Mouse (Mus musculus) gastrocnemius, postnatal 14 days (tissue): ENCODE results near the gene Ms4a10. TPM values are rescaled to one million over a fixed set of nuclear protein-coding genes. Genes with fewer than 3 reads are reported as not detected.

Experiments
- DNase-seq: peaks from one replicate; pipeline ENCODE4 v3.0.0; 2021; ENCODE audit warnings: mixed read lengths
- intact Hi-C: fragments of 180-260 bp; cut with DNase I; formaldehyde crosslinking; loops from one replicate; pipeline ENCODE4 v1.15.1; 2025; ENCODE audit warnings: low total_unique reads
- total RNA-seq, 2 experiments: library from RNA; stranded (reverse); gene quantifications; 2 replicates each; pipeline ENCODE4 v1.2.3; 2021

Gene Ms4a10
- total RNA-seq, 2 experiments from 2014 or later, result not detected

DNA sequence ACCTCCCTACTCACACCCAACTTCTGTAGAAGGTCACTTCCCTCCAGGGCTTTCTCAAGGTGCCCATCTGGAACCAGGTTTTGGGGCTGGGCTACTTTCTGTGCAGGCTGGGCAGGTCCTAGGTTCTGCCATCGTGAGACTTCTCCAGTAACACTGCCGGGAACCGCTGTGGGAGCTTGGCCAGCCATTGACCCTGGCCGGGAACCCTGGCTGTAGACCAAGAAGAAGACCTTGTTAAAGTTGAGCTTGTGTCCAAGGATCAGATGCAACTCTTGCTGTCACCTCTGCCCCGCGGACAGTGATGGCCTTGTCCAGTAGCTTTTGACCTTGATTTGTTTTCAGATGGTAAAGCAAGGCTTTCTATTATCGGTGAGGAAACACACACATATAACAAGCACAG, 5.9 kb downstream of the Ms4a10 start:
- no peak for DNase-seq
- intact Hi-C loops, result loop anchor here (5.0 kb wide), 2 partner anchors 291 to 306 kb away; partner anchors contain the start of gene Pga5

DNA sequence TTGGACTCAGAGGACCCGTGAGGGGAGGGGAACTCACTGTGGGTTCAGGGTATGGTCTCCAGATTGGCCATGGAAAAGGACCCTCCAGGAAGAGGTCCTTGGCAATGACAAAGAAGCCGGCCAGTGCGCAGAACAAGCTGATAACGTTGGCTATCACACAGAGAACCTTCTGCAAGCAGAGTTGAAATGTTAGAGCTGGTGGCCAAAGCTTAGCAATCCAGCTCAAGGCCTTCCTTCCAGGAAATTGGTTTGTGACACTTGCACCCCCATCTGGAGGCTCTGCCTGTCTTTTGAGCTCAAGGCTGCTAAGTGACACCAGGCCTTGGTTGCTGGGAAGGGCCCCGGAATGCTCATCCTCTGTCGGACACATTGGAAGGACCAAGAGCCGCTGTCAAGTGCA, 8.7 kb downstream of the Ms4a10 start:
- intact Hi-C loops, result loop anchor here (5.0 kb wide), 2 partner anchors 288 to 303 kb away; partner anchors contain the start of gene Pga5
- no peak for DNase-seq

GRCm38 (mm10) chr19:10959978-10960346, 14.5 kb downstream of the Ms4a10 start:
- no peak for DNase-seq
- intact Hi-C loops, result loop anchor here (5.0 kb wide), 1 partner anchor 248 kb away; no protein-coding TSS in a partner anchor

GRCm38 (mm10) chr19:10959085-10959977, 15.1 kb downstream of the Ms4a10 start:
- intact Hi-C loops, result no loop called here
- peak; percentile 32 for DNase-seq

DNA sequence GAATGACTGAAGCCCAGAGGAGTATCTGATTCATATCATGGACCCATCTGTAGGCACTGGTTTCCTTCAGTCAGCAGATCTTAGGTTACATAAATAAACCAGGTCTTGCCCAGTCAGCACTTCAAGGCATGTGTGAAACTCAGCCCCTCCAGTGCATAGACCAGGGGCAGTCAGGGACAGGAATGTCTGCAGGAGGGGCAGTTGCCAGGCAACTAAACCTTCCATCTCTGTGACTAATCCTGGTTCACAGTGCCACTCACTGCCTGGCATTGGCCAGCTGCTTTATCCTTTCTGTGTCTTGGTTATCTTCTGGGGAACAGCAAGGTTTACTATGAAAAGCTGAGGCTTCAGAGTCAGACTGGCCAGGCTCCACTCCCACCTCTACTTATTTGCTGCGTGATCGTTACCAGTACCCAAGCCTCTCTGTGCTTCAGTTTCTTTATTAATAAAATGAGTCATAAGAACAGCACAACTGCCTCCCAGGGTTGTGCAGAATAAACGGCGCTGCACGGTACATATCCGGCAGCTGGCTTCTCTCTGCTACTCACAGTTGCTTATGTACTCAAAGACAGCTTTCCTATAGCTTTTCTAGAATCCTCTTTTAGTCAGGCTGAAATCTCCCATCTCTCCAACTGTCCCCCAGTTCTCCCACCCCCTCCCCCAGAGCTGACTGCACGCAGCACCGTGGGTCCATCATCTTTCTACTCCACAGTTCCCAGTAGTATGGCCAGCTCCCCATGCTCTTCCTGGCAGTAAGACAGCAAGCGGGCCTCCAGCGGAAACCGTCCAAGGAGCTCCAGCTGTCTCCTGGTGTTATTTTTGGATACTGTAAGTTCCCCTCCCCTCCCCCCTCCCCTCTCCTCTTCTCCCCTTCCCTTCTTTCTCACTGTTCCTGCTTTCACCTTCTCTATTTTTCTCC, 22.2 kb downstream of the Ms4a10 start:
- intact Hi-C loops, result no loop called here

GRCm38 (mm10) chr19:10949558-10949957, 24.9 kb downstream of the Ms4a10 start:
- intact Hi-C loops, result no loop called here
- no peak for DNase-seq

More for the DNA sequence above, 22.2 kb downstream of the Ms4a10 start:
- DNase-seq, result peak; percentile 72

GRCm38 (mm10) chr19:10949112-10949511, 25.4 kb downstream of the Ms4a10 start, which contains the start of gene Ccdc86:
Gene Ccdc86, minus strand, starts transcription at chr19:10949266.
- intact Hi-C loops, result no loop called here
- peak; percentile 98 for DNase-seq

DNA sequence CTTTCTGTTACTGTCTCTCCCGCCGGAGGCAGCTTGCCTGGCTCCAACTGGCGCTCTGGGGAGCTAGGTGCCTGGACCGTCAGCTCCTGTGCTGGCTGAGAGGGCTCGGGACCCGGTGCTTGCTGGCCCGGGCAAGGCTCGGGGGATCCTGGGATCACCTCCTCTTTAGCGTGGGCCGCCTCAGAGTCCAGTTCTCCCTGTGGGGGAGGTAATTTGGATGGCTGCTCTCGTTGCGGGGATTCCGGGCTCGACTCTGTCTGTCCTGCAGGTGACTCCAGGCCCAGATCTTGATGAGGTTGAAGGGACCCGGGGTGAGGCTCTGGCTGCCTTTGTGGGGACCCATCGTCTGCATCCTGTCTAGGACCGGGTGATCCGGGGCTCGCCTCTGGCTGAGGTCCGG, 26.1 kb downstream of the Ms4a10 start:
- intact Hi-C loops, result no loop called here
- no peak for DNase-seq

DNA sequence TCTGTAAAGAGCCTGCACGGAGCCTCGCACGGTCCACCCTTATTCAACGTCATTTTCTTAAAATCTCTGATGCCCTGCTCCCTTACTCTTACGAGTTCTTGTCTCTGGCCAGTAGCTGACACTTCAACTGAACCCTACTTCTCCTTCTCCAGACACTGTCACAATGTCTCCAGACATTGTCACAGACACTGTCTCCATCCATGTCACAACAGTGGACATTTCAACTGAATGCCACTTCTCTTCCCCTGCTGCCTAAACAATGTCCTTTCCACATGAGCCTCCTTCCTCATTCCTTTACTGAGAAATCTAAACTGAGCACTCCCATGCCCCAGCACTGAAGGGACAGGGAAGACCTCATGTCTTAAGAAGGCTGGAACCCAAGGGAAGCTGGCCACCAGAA, 27.3 kb downstream of the Ms4a10 start:
- intact Hi-C loops, result no loop called here
- DNase-seq, result no peak

GRCm38 (mm10) chr19:10946506-10946905, 28.0 kb downstream of the Ms4a10 start:
- intact Hi-C loops, result no loop called here
- DNase-seq, result no peak

DNA sequence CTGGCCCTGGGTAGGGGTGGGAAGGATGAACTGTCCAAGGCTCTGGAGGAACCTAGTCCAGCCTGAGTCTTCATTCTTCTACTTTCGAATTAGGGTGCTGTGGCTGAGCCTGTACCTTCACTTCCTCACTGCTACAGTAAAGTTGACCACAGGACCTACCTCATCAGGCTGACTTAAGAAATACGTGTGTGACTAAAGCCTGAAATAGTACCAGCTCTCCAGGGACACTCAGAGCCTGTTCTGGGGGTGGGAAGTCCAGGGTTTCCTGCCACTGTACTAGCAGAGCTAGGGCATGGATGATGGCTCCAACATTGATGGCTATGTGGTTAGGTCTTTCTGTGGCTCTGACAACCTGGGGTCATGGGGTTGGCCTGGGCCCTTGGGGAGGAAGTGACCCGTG, 30.5 kb downstream of the Ms4a10 start:
- no peak for DNase-seq
- intact Hi-C loops, result no loop called here

DNA sequence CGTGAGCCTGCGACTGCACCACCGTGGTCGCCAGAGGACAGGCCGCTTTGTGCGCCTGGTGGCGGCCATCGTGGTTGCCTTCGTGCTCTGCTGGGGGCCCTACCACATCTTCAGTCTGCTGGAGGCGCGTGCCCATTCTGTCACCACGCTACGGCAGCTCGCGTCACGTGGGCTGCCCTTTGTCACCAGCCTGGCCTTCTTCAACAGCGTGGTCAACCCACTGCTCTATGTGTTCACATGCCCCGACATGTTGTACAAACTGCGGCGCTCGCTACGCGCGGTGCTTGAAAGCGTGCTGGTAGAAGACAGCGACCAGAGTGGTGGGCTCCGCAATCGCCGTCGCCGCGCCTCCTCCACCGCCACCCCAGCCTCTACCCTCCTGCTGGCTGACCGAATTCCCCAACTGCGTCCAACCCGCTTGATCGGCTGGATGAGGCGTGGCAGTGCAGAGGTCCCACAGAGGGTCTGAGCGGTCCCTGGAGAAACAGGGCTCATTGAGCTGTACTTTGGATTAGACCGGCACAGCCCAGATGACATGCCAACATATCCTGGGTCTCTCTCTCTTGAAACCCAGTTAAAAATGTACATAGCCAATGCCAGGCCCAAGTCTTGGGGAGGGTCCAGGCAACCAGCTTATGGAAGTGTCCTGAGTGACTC, 33.5 kb downstream of the Ms4a10 start:
- DNase-seq, result no peak
- intact Hi-C loops, result no loop called here

DNA sequence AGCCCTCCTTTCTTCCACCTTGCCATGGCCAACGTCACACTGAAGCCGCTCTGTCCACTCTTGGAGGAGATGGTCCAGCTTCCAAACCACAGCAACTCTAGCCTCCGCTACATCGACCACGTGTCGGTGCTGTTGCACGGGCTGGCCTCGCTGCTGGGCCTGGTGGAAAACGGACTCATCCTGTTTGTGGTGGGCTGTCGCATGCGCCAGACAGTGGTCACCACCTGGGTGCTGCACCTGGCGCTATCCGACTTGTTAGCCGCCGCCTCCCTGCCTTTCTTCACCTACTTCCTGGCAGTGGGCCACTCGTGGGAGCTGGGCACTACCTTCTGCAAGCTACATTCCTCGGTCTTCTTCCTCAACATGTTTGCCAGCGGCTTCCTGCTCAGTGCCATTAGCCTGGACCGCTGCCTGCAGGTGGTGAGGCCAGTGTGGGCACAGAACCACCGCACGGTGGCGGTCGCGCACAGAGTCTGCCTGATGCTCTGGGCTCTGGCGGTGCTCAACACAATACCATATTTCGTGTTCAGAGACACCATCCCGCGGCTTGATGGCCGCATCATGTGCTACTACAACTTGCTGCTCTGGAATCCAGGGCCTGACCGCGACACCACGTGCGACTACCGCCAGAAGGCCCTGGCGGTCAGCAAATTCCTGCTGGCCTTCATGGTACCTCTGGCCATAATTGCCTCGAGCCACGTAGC, 34.2 kb downstream of the Ms4a10 start:
- intact Hi-C loops, result no loop called here
- peak; percentile 58 for DNase-seq

DNA sequence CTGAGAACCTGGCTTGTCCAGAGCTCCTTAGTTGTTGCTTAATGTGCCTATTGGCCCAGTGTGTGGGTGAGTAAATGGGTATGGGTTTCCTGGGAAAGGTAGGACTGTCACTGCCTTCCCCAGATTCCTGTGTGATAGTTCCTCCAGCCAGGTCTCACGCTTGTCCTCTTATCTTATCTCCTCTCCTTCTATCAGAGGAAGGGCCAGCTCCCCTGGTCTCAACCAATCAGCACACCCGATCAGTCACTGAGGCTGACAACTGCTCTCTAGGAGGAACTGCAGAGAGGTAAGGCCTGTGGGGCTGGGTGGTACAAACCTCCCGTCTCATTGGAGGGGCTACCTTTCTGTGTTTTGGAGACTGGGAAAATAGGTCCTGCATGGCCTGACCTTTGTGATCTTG, 35.7 kb downstream of the Ms4a10 start:
- DNase-seq, result no peak
- intact Hi-C loops, result no loop called here

- DNase-seq, result no peak
These were observed 37.3 kb downstream of the Ms4a10 start, which contains the start of gene Ptgdr2 for GRCm38 (mm10) chr19:10937110-10937563. Gene Ptgdr2, plus strand, starts transcription at chr19:10937160.

GRCm38 (mm10) chr19:10936077-10936476, 38.4 kb downstream of the Ms4a10 start:
- DNase-seq, result no peak
- intact Hi-C loops, result no loop called here

More at GRCm38 (mm10) chr19:10937110-10937563, 37.3 kb downstream of the Ms4a10 start, which contains the start of gene Ptgdr2:
- intact Hi-C loops, result no loop called here

- intact Hi-C loops, result no loop called here
- no peak for DNase-seq
These were observed 39.4 kb downstream of the Ms4a10 start for GRCm38 (mm10) chr19:10935029-10935428.

DNA sequence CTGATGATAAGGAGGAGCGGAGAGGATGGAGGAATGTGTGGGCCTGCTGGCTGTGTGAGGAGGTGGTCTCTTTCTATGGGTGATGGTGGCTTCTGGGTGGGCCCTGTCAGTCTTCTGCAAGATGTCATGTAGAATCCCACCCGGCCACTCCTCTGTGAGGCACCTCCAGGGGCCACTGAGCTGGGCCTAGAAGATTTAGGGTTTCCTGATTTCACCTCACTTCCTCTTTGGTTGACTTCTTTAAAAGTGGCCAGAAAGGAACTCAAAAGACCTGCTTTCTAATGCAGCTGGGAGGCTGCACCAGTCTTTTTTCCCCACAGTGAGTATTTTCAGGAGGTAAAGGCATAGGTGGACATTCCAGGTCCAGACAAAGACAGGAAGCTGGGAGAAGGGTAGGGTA, 43.8 kb downstream of the Ms4a10 start:
- no peak for DNase-seq
- intact Hi-C loops, result no loop called here

DNA sequence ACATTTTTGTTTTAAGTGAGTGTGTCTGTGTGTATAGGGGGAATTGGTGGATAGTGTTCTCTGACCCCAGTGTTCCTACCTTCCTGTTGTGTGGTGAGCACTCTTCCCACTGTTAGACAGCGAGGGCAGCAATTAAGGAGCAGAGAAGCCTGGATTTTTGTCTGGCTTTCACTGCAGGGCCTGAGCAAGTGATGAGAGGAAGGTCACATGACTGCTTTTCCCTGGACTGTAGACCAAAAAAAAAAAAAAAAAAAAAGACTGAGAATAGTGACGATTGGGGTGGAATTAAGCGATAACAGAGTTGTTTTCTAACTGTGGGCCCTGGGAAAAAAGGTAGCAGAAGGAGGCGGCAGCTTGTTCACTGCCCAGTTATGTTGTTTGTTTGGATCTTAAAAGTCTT, 47.8 kb downstream of the Ms4a10 start:
- intact Hi-C loops, result no loop called here
- DNase-seq, result no peak
